Mouse (Mus musculus) embryonic facial prominence, embryonic 15.5 days (tissue): ENCODE measurements at regions not wholly inside any gene's neighbourhood (a gene's known extent, or its start where the extent isn't known, plus 50 kb on each side); places are given as distances from the start of the nearest gene placed in this dataset.

Source experiments
- ATAC-seq: fragments of 200-750 bp; cut with Nextera tagmentation; 2 replicates; pipeline ENCODE4 v1.8.0; 2017; ENCODE audit warnings: low read depth, moderate TSS enrichment; ENCODE audit not compliant: insufficient number of reproducible peaks, low FRiP score, low TSS enrichment
- H3K27ac ChIP-seq: fragments of 300-500 bp; sonication (generic); replicated peaks from 2 replicates; pipeline ENCODE4 v1.5.1; 2015; ENCODE audit warnings: mild to moderate bottlenecking, inconsistent platforms
- H3K27me3 ChIP-seq: fragments of 300-500 bp; sonication (generic); 2 replicates; pipeline ENCODE4 v1.6.1; 2015; ENCODE audit warnings: inconsistent platforms
- H3K36me3 ChIP-seq: fragments of 300-500 bp; sonication (generic); 2 replicates; pipeline ENCODE4 v1.6.1; 2015; ENCODE audit warnings: mild to moderate bottlenecking, inconsistent platforms
- H3K4me1 ChIP-seq: fragments of 300-500 bp; sonication (generic); 2 replicates; pipeline ENCODE4 v1.6.1; 2015; ENCODE audit warnings: inconsistent platforms
- H3K4me2 ChIP-seq: fragments of 300-500 bp; sonication (generic); replicated peaks from 2 replicates; pipeline ENCODE4 v1.6.1; 2015; ENCODE audit warnings: mild to moderate bottlenecking, inconsistent platforms
- H3K4me3 ChIP-seq: fragments of 300-500 bp; sonication (generic); replicated peaks from 2 replicates; pipeline ENCODE4 v1.5.1; 2015; ENCODE audit warnings: mild to moderate bottlenecking, inconsistent platforms
- H3K9ac ChIP-seq: fragments of 300-500 bp; sonication (generic); 2 replicates; pipeline ENCODE4 v1.6.1; 2015; ENCODE audit warnings: inconsistent platforms
- H3K9me3 ChIP-seq: fragments of 300-500 bp; sonication (generic); replicated peaks from 2 replicates; pipeline ENCODE4 v1.6.1; 2016; ENCODE audit warnings: inconsistent platforms
- WGBS: fragments of 180-500 bp; shearing (Covaris S2); methylation state at CpG from one replicate; pipeline ENCODE4 v1.1.7; 2015; 5-methylcytosine and 5-hydroxymethylcytosine counted together

- no peak overlapping the region for H3K4me2 ChIP-seq
- no peak overlapping the region for H3K9ac ChIP-seq
- no peaks in the 10 kb centered on the region for H3K36me3 ChIP-seq
- H3K4me3 ChIP-seq, result no peak overlapping the region
- H3K9me3 ChIP-seq, result no peaks in the 10 kb centered on the region
- 59% methylated on average over 8 of the region's 8 CpGs for WGBS
- no peaks in the 10 kb centered on the region for H3K4me1 ChIP-seq
- no peak overlapping the region for H3K27ac ChIP-seq
- ATAC-seq, result no peak
- H3K27me3 ChIP-seq, result no peaks in the 10 kb centered on the region
Measured at GRCm38 (mm10) chr6:81782815-81783435, 140.5 kb upstream of the Gcfc2 start.

- no peak overlapping the region for H3K4me3 ChIP-seq
- H3K36me3 ChIP-seq, result no peaks in the 10 kb centered on the region
- no peaks in the 10 kb centered on the region for H3K27me3 ChIP-seq
- ATAC-seq, result no peak
- H3K4me1 ChIP-seq, result no peaks in the 10 kb centered on the region
- WGBS, result 82% methylated on average over 6 of the region's 6 CpGs
- H3K4me2 ChIP-seq, result no peak overlapping the region
- no peaks in the 10 kb centered on the region for H3K9me3 ChIP-seq
- no peak overlapping the region for H3K9ac ChIP-seq
- H3K27ac ChIP-seq, result no peak overlapping the region
Measured at GRCm38 (mm10) chr6:81795281-81795680, 128.2 kb upstream of the Gcfc2 start.

- no peak overlapping the region for H3K9ac ChIP-seq
- H3K36me3 ChIP-seq, result no peaks in the 10 kb centered on the region
- H3K27me3 ChIP-seq, result no peaks in the 10 kb centered on the region
- 72% methylated on average over 3 of the region's 3 CpGs for WGBS
- no peak for ATAC-seq
- H3K4me1 ChIP-seq, result no peaks in the 10 kb centered on the region
- no peak overlapping the region for H3K4me2 ChIP-seq
- H3K27ac ChIP-seq, result no peak overlapping the region
- no peak overlapping the region for H3K4me3 ChIP-seq
- H3K9me3 ChIP-seq, result no peaks in the 10 kb centered on the region
Measured at GRCm38 (mm10) chr6:81800822-81801221, 122.6 kb upstream of the Gcfc2 start.

GRCm38 (mm10) chr6:81801804-81802203 is 121.7 kb upstream of the Gcfc2 start:
- 83% methylated on average over 3 of the region's 3 CpGs for WGBS
- no peak overlapping the region for H3K27ac ChIP-seq
- no peak overlapping the region for H3K4me2 ChIP-seq
- no peak for ATAC-seq
- no peaks in the 10 kb centered on the region for H3K27me3 ChIP-seq
- no peaks in the 10 kb centered on the region for H3K9me3 ChIP-seq
- no peak overlapping the region for H3K4me3 ChIP-seq
- H3K9ac ChIP-seq, result no peak overlapping the region
- H3K36me3 ChIP-seq, result no peaks in the 10 kb centered on the region
- no peaks in the 10 kb centered on the region for H3K4me1 ChIP-seq

GRCm38 (mm10) chr6:81805942-81806341 is 117.5 kb upstream of the Gcfc2 start:
- Histone ChIP-seq H3K36me3 (no peaks in the 10 kb centered on the region), H3K27me3 (no peaks in the 10 kb centered on the region), H3K27ac (no peak overlapping the region), H3K9me3 (no peaks in the 10 kb centered on the region), H3K4me1 (no peaks in the 10 kb centered on the region), H3K9ac (no peak overlapping the region), H3K4me2 (no peak overlapping the region), H3K4me3 (no peak overlapping the region)
- no peak for ATAC-seq
- 91% methylated on average over 11 of the region's 11 CpGs for WGBS

GRCm38 (mm10) chr6:81808712-81809111 is 114.8 kb upstream of the Gcfc2 start:
- no peaks in the 10 kb centered on the region for H3K36me3 ChIP-seq
- no peak for ATAC-seq
- H3K27ac ChIP-seq, result no peak overlapping the region
- H3K27me3 ChIP-seq, result no peaks in the 10 kb centered on the region
- H3K9me3 ChIP-seq, result no peaks in the 10 kb centered on the region
- WGBS, result 88% methylated on average over 13 of the region's 13 CpGs
- H3K4me1 ChIP-seq, result no peaks in the 10 kb centered on the region
- no peak overlapping the region for H3K9ac ChIP-seq
- H3K4me3 ChIP-seq, result no peak overlapping the region
- no peak overlapping the region for H3K4me2 ChIP-seq

- Histone ChIP-seq H3K9me3 (no peaks in the 10 kb centered on the region), H3K4me2 (no peak overlapping the region), H3K27me3 (no peaks in the 10 kb centered on the region), H3K36me3 (no peaks in the 10 kb centered on the region), H3K9ac (no peak overlapping the region), H3K4me1 (no peaks in the 10 kb centered on the region), H3K4me3 (no peak overlapping the region), H3K27ac (no peak overlapping the region)
- no peak for ATAC-seq
- 81% methylated on average over 8 of the region's 8 CpGs for WGBS
Measured at GRCm38 (mm10) chr6:81815248-81815961, 108.1 kb upstream of the Gcfc2 start.

GRCm38 (mm10) chr6:81815962-81816338 is 107.5 kb upstream of the Gcfc2 start:
- ATAC-seq, result no peak
- 77% methylated on average over 7 of the region's 7 CpGs for WGBS

GRCm38 (mm10) chr6:81817050-81817827 is 106.2 kb upstream of the Gcfc2 start:
- no peaks in the 10 kb centered on the region for H3K36me3 ChIP-seq
- no peaks in the 10 kb centered on the region for H3K4me1 ChIP-seq
- no peak overlapping the region for H3K27ac ChIP-seq
- no peaks in the 10 kb centered on the region for H3K27me3 ChIP-seq
- H3K4me3 ChIP-seq, result no peak overlapping the region
- no peaks in the 10 kb centered on the region for H3K9me3 ChIP-seq
- WGBS, result 72% methylated on average over 9 of the region's 9 CpGs
- H3K4me2 ChIP-seq, result no peak overlapping the region
- no peak overlapping the region for H3K9ac ChIP-seq
- no peak for ATAC-seq

More at GRCm38 (mm10) chr6:81815962-81816338, 107.5 kb upstream of the Gcfc2 start:
- no peak overlapping the region for H3K27ac ChIP-seq
- no peaks in the 10 kb centered on the region for H3K4me1 ChIP-seq
- H3K9me3 ChIP-seq, result no peaks in the 10 kb centered on the region
- no peak overlapping the region for H3K4me2 ChIP-seq
- no peaks in the 10 kb centered on the region for H3K36me3 ChIP-seq
- H3K27me3 ChIP-seq, result no peaks in the 10 kb centered on the region
- no peak overlapping the region for H3K9ac ChIP-seq
- no peak overlapping the region for H3K4me3 ChIP-seq

GRCm38 (mm10) chr6:81818573-81818972 is 104.9 kb upstream of the Gcfc2 start:
- H3K9ac ChIP-seq, result no peak overlapping the region
- H3K4me1 ChIP-seq, result no peaks in the 10 kb centered on the region
- ATAC-seq, result no peak
- no peaks in the 10 kb centered on the region for H3K36me3 ChIP-seq
- WGBS, result 93% methylated on average over 10 of the region's 10 CpGs
- no peak overlapping the region for H3K27ac ChIP-seq
- H3K9me3 ChIP-seq, result no peaks in the 10 kb centered on the region
- no peaks in the 10 kb centered on the region for H3K27me3 ChIP-seq
- H3K4me2 ChIP-seq, result no peak overlapping the region
- no peak overlapping the region for H3K4me3 ChIP-seq

GRCm38 (mm10) chr6:81820078-81820477 is 103.4 kb upstream of the Gcfc2 start:
- Histone ChIP-seq H3K27me3 (no peaks in the 10 kb centered on the region), H3K4me3 (no peak overlapping the region), H3K9ac (no peak overlapping the region), H3K36me3 (no peaks in the 10 kb centered on the region), H3K4me2 (no peak overlapping the region), H3K9me3 (no peaks in the 10 kb centered on the region), H3K27ac (no peak overlapping the region), H3K4me1 (no peaks in the 10 kb centered on the region)
- ATAC-seq, result no peak
- 60% methylated on average over 5 of the region's 5 CpGs for WGBS
